Mouse (Mus musculus) heart, adult 2 months (tissue): Measurements from ENCODE around the gene Mas1.

ENCODE experiments used
- CTCF ChIP-seq: fragments of 200-600 bp; IDR thresholded peaks from 2 replicates; pipeline ENCODE4 v1.8.1; 2022; ENCODE audit warnings: antibody characterized with exemption, mild to moderate bottlenecking, moderate library complexity
- POLR2A ChIP-seq: fragments of 200-500 bp; IDR thresholded peaks from 2 replicates; pipeline ENCODE4 v1.6.1; 2011; ENCODE audit warnings: mild to moderate bottlenecking, low read depth, low read length, control low read depth; ENCODE audit not compliant: insufficient read depth

DNA sequence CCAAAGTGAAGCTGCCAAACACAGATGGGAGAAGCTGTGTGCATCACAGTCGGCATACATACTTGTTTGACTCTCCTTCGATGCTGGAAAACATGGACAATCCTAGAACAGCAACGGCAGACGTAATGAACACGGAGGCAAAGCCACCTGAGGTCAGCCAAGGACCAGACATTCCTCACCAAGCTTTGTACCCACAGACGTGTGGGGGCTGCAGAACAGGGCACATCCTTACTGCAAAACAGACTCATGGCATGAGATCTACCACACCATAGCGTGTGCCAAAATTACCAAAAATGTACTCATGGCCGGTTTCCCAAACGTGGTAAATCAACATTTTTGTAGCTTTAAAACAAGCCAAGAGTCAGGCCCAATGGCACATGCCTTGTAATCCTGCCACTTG, 38.5 kb upstream of the Mas1 start:
- TF ChIP-seq CTCF, result no peak
- no peak for TF ChIP-seq POLR2A
